Mouse (Mus musculus) hindbrain, embryonic 12.5 days (tissue): ENCODE results near the gene Eif3l. TPM values are rescaled to one million over a fixed set of nuclear protein-coding genes. Genes with fewer than 3 reads are reported as not detected.
A peak's percentile ranks its signal among the peaks of the same experiment; 100 is the strongest.

Source experiments
- ATAC-seq: fragments of 200-750 bp; cut with Nextera tagmentation; 2 replicates; pipeline ENCODE4 v1.8.0; 2017; ENCODE audit warnings: moderate TSS enrichment; ENCODE audit not compliant: low FRiP score
- H3K27ac ChIP-seq: fragments of 300-500 bp; sonication (generic); 2 replicates; pipeline ENCODE4 v1.5.1; 2016; ENCODE audit warnings: mild to moderate bottlenecking
- H3K27me3 ChIP-seq: fragments of 300-500 bp; sonication (generic); 2 replicates; pipeline ENCODE4 v1.6.1; 2016; ENCODE audit warnings: mild to moderate bottlenecking
- H3K36me3 ChIP-seq: fragments of 300-500 bp; sonication (generic); 2 replicates; pipeline ENCODE4 v1.6.1; 2016; ENCODE audit warnings: mild to moderate bottlenecking
- H3K4me1 ChIP-seq: fragments of 300-500 bp; sonication (generic); 2 replicates; pipeline ENCODE4 v1.6.1; 2016
- H3K4me2 ChIP-seq: fragments of 300-500 bp; sonication (generic); replicated peaks from 2 replicates; pipeline ENCODE4 v1.6.1; 2016; ENCODE audit warnings: mild to moderate bottlenecking
- H3K4me3 ChIP-seq: fragments of 300-500 bp; sonication (generic); 2 replicates; pipeline ENCODE4 v1.5.1; 2016; ENCODE audit warnings: mild to moderate bottlenecking
- H3K9ac ChIP-seq: fragments of 300-500 bp; sonication (generic); 2 replicates; pipeline ENCODE4 v1.6.1; 2016; ENCODE audit warnings: mild to moderate bottlenecking, moderate library complexity
- H3K9me3 ChIP-seq: fragments of 300-500 bp; sonication (generic); replicated peaks from 2 replicates; pipeline ENCODE4 v1.6.1; 2016; ENCODE audit warnings: mild to moderate bottlenecking
- WGBS: fragments of 180-500 bp; shearing (Covaris S2); methylation state at CpG from one replicate; pipeline ENCODE4 v1.1.7; 2016; 5-methylcytosine and 5-hydroxymethylcytosine counted together
- polyA plus RNA-seq: library from polyadenylated mRNA; unstranded; fragments of >200 nt; fragmentation: Nextera tagmentation; extraction: Ambion mirVana; gene quantifications from 2 replicates; pipeline ENCODE4 v1.2.1, GENCODE M21; 2016

Eif3l gene
- polyA plus RNA-seq, 1 experiment from 2014 or later = 190 TPM

- 57% methylated on average over 7 of the region's 7 CpGs for WGBS
- Histone ChIP-seq H3K9ac (no peak overlapping the region), H3K36me3 (peaks cover 23% of the 10 kb centered on the region), H3K4me3 (no peak overlapping the region), H3K4me2 (no peak overlapping the region), H3K27me3 (no peaks in the 10 kb centered on the region), H3K27ac (no peak overlapping the region), H3K4me1 (peaks cover 8% of the 10 kb centered on the region; the same call in 1 of the 2 replicates), H3K9me3 (no peaks in the 10 kb centered on the region)
- ATAC-seq = no peak
Observed at GRCm38 (mm10) chr15:79098868-79099267, 23.9 kb downstream of the Eif3l start.

GRCm38 (mm10) chr15:79099456-79099855, 24.5 kb downstream of the Eif3l start:
- no peak for ATAC-seq
- Histone ChIP-seq H3K4me2 (no peak overlapping the region), H3K9me3 (no peaks in the 10 kb centered on the region), H3K27ac (no peak overlapping the region), H3K4me1 (peaks cover 8% of the 10 kb centered on the region; the same call in 1 of the 2 replicates), H3K9ac (no peak overlapping the region), H3K4me3 (no peak overlapping the region), H3K27me3 (no peaks in the 10 kb centered on the region), H3K36me3 (peaks cover 17% of the 10 kb centered on the region)
- WGBS = 54% methylated on average over 4 of the region's 4 CpGs

GRCm38 (mm10) chr15:79100391-79100790, 25.4 kb downstream of the Eif3l start:
- WGBS = 69% methylated on average over 4 of the region's 4 CpGs
- H3K9me3 ChIP-seq = no peaks in the 10 kb centered on the region
- no peak overlapping the region for H3K9ac ChIP-seq
- no peak overlapping the region for H3K4me2 ChIP-seq
- peaks cover 10% of the 10 kb centered on the region for H3K36me3 ChIP-seq
- H3K27ac ChIP-seq = no peak overlapping the region
- H3K4me1 ChIP-seq = peaks cover 8% of the 10 kb centered on the region; the same call in 1 of the 2 replicates
- no peak overlapping the region for H3K4me3 ChIP-seq
- no peaks in the 10 kb centered on the region for H3K27me3 ChIP-seq
- no peak for ATAC-seq

GRCm38 (mm10) chr15:79101531-79101930, 26.6 kb downstream of the Eif3l start:
- Histone ChIP-seq H3K9ac (no peak overlapping the region), H3K27me3 (no peaks in the 10 kb centered on the region), H3K36me3 (no peaks in the 10 kb centered on the region), H3K9me3 (no peaks in the 10 kb centered on the region), H3K4me1 (peaks cover 8% of the 10 kb centered on the region; the same call in 1 of the 2 replicates), H3K27ac (no peak overlapping the region), H3K4me2 (no peak overlapping the region), H3K4me3 (no peak overlapping the region)
- no peak for ATAC-seq

GRCm38 (mm10) chr15:79103264-79103663, 28.3 kb downstream of the Eif3l start:
- WGBS = 67% methylated on average over 10 of the region's 10 CpGs
- H3K36me3 ChIP-seq = no peaks in the 10 kb centered on the region
- H3K27ac ChIP-seq = no peak overlapping the region

GRCm38 (mm10) chr15:79105804-79106203, 30.8 kb downstream of the Eif3l start:
- no peak for ATAC-seq
- peaks cover 23% of the 10 kb centered on the region for H3K4me1 ChIP-seq
- H3K4me3 ChIP-seq = no peak overlapping the region
- no peaks in the 10 kb centered on the region for H3K9me3 ChIP-seq
- H3K36me3 ChIP-seq = no peaks in the 10 kb centered on the region
- WGBS = 42% methylated on average over 2 of the region's 2 CpGs
- no peak overlapping the region for H3K9ac ChIP-seq
- 0 out of 2 replicates have a peak, but pooled peaks cover 7% of the 10 kb centered on the region for H3K27me3 ChIP-seq
- H3K27ac ChIP-seq = no peak overlapping the region
- no peak overlapping the region for H3K4me2 ChIP-seq

More at GRCm38 (mm10) chr15:79103264-79103663, 28.3 kb downstream of the Eif3l start:
- ATAC-seq = no peak
- H3K4me1 ChIP-seq = peaks cover 7% of the 10 kb centered on the region
- H3K9ac ChIP-seq = no peak overlapping the region
- no peak overlapping the region for H3K4me2 ChIP-seq
- no peaks in the 10 kb centered on the region for H3K9me3 ChIP-seq
- H3K27me3 ChIP-seq = no peaks in the 10 kb centered on the region
- no peak overlapping the region for H3K4me3 ChIP-seq

- H3K9ac ChIP-seq = peak overlapping the region; percentile 93; the same call in 1 of the 2 replicates
- H3K27me3 ChIP-seq = 0 out of 2 replicates have a peak, but pooled peaks cover 9% of the 10 kb centered on the region
- no peaks in the 10 kb centered on the region for H3K9me3 ChIP-seq
- no peak for ATAC-seq
- WGBS = 20% methylated on average over 7 of the region's 7 CpGs
- peak overlapping the region; percentile 97 for H3K4me2 ChIP-seq
- H3K36me3 ChIP-seq = 0 out of 2 replicates have a peak, but pooled peaks cover 3% of the 10 kb centered on the region
- peak overlapping the region; percentile 92 for H3K4me3 ChIP-seq
- no peak overlapping the region for H3K27ac ChIP-seq
- H3K4me1 ChIP-seq = peaks cover 28% of the 10 kb centered on the region
Observed at GRCm38 (mm10) chr15:79107966-79108365, 33.0 kb downstream of the Eif3l start.

GRCm38 (mm10) chr15:79108421-79109320, 33.7 kb downstream of the Eif3l start, which contains the start of gene Micall1:
Gene Micall1 (plus strand): TSS chr15:79108898.
- 0 out of 2 replicates have a peak, but pooled peaks cover 9% of the 10 kb centered on the region for H3K27me3 ChIP-seq
- WGBS = 2% methylated on average over 76 of the region's 85 CpGs
- peak; percentile 81 for ATAC-seq
- peak within 1 kb of the TSS; percentile 93 for H3K9ac ChIP-seq
- peaks cover 28% of the 10 kb centered on the region for H3K4me1 ChIP-seq
- 0 out of 2 replicates have a peak, but pooled peaks cover 5% of the 10 kb centered on the region for H3K36me3 ChIP-seq
- H3K4me3 ChIP-seq = peak within 1 kb of the TSS; percentile 92
- H3K4me2 ChIP-seq = peak within 1 kb of the TSS; percentile 97
- H3K27ac ChIP-seq = peak within 1 kb of the TSS; percentile 80
- no peaks in the 10 kb centered on the region for H3K9me3 ChIP-seq

- peak; percentile 41; the same call in 1 of the 2 replicates for ATAC-seq
- Histone ChIP-seq H3K9me3 (no peaks in the 10 kb centered on the region), H3K9ac (peak overlapping the region; percentile 93), H3K4me3 (peak overlapping the region; percentile 92), H3K36me3 (peaks cover 5% of the 10 kb centered on the region; the same call in 1 of the 2 replicates), H3K4me2 (peak overlapping the region; percentile 97), H3K4me1 (peaks cover 28% of the 10 kb centered on the region), H3K27ac (peak overlapping the region; percentile 80), H3K27me3 (0 out of 2 replicates have a peak, but pooled peaks cover 9% of the 10 kb centered on the region)
- 2% methylated on average over 42 of the region's 46 CpGs for WGBS
Observed at GRCm38 (mm10) chr15:79109321-79109934, 34.4 kb downstream of the Eif3l start.

GRCm38 (mm10) chr15:79110031-79110430, 35.1 kb downstream of the Eif3l start:
- peak overlapping the region; percentile 97 for H3K4me2 ChIP-seq
- no peaks in the 10 kb centered on the region for H3K9me3 ChIP-seq
- no peak for ATAC-seq
- WGBS = 16% methylated on average over 9 of the region's 9 CpGs
- H3K9ac ChIP-seq = peak overlapping the region; percentile 93
- peaks cover 11% of the 10 kb centered on the region for H3K36me3 ChIP-seq
- peaks cover 28% of the 10 kb centered on the region for H3K4me1 ChIP-seq
- H3K27ac ChIP-seq = no peak overlapping the region
- peak overlapping the region; percentile 92 for H3K4me3 ChIP-seq
- H3K27me3 ChIP-seq = 0 out of 2 replicates have a peak, but pooled peaks cover 9% of the 10 kb centered on the region

- Histone ChIP-seq H3K27ac (no peak overlapping the region), H3K36me3 (peaks cover 16% of the 10 kb centered on the region), H3K4me2 (peak overlapping the region; percentile 97), H3K4me1 (peaks cover 28% of the 10 kb centered on the region), H3K4me3 (peak overlapping the region; percentile 92), H3K27me3 (0 out of 2 replicates have a peak, but pooled peaks cover 9% of the 10 kb centered on the region), H3K9me3 (no peaks in the 10 kb centered on the region), H3K9ac (peak overlapping the region; percentile 93)
- 93% methylated on average over 2 of the region's 2 CpGs for WGBS
- no peak for ATAC-seq
Observed at GRCm38 (mm10) chr15:79110528-79110927, 35.5 kb downstream of the Eif3l start.

GRCm38 (mm10) chr15:79111774-79112173, 36.8 kb downstream of the Eif3l start:
- H3K4me3 ChIP-seq = no peak overlapping the region
- H3K9ac ChIP-seq = no peak overlapping the region
- H3K36me3 ChIP-seq = peaks cover 24% of the 10 kb centered on the region
- no peaks in the 10 kb centered on the region for H3K9me3 ChIP-seq
- 0 out of 2 replicates have a peak, but pooled peaks cover 9% of the 10 kb centered on the region for H3K27me3 ChIP-seq
- no peak overlapping the region for H3K27ac ChIP-seq
- no peak for ATAC-seq
- H3K4me1 ChIP-seq = peaks cover 28% of the 10 kb centered on the region
- H3K4me2 ChIP-seq = no peak overlapping the region
- 87% methylated on average over 4 of the region's 4 CpGs for WGBS
